Mouse (Mus musculus): ENCODE data around the gene Gm17783. TPM values are rescaled to one million over a fixed set of nuclear protein-coding genes. Genes with fewer than 3 reads are reported as not detected.
"Not testable (repeated sequence)": the region's sequence is repeated elsewhere in the genome, so short reads cannot be mapped to it uniquely, and the experiment has no call there.

The Gm17783 gene
- polyA plus RNA-seq (2015; fragmentation: Nextera tagmentation; extraction: Ambion mirVana), result not detected in 2 replicates

DNA sequence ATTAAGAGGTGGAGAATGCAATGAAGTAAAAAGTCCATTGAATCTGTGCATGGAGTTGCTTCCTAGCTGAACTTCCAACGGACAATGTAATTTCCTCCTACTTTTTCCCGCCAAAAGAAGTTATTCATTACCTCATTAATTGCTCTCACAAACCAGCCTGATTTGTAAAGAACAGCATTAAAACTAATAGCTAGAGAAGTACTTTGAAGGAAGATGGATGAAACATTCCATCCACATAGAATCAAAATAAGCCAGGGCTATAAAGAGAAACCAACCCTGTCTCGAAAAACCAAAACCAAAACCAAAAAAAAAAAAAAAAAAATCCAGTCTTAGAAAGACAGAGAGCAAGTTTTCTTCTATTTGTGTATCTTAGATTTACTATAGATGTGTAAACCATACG lies at the start of gene Gm17783:
Gene Gm17783 (minus strand): TSS at position 101 of the 400 bp plus-strand sequence.
- no peak within 1 kb of the TSS for H3K4me3 ChIP-seq (ENCODE audit: low read length)
- no peak within 1 kb of the TSS for H3K9ac ChIP-seq (ENCODE audit: low read depth, low read length)
- H3K9me3 ChIP-seq (ENCODE audit: control insufficient read depth, low read length), result no peaks in the 10 kb centered on the region
- no peaks in the 10 kb centered on the region for H3K27me3 ChIP-seq (replicated peaks; ENCODE audit: control insufficient read depth, insufficient read depth, low read length)
- H3K4me1 ChIP-seq (ENCODE audit: control insufficient read depth, insufficient read depth, low read depth, low read length), result no peaks in the 10 kb centered on the region
- no peak for ATAC-seq
- no peaks in the 10 kb centered on the region for H3K36me3 ChIP-seq (ENCODE audit: control insufficient read depth, insufficient read depth, low read length)
- WGBS, result 85% methylated on average over 4 of the region's 4 CpGs
- H3K27ac ChIP-seq (ENCODE audit: low read depth, low read length), result no peak within 1 kb of the TSS
- no peak within 1 kb of the TSS for H3K4me2 ChIP-seq (ENCODE audit: low read length)

DNA sequence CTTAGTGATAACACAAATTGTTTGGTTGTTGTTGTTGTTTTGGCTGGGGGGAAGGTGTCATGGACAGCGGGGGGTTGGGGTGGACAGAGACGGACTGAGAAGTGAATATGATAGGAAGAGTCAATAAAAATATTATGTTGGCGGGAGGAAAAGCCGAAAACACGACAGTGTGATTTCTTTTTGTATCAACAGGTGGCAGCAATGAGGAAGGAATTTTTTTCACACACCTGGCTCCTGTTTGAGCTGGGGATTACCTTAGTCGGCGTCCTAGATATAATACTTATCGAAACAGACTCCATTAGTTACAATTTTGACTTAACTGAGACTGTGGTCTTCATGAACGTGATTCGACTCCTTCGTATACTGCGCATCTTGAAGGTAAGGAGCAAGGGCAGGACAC lies 48.0 kb upstream of the Gm17783 start:
- 69% methylated on average over 12 of the region's 12 CpGs for WGBS
- Histone ChIP-seq H3K9me3 (ENCODE audit: control insufficient read depth, low read length) (no peaks in the 10 kb centered on the region), H3K27me3 (replicated peaks; ENCODE audit: control insufficient read depth, insufficient read depth, low read length) (no peaks in the 10 kb centered on the region; the same call in 1 of the 2 replicates)

DNA sequence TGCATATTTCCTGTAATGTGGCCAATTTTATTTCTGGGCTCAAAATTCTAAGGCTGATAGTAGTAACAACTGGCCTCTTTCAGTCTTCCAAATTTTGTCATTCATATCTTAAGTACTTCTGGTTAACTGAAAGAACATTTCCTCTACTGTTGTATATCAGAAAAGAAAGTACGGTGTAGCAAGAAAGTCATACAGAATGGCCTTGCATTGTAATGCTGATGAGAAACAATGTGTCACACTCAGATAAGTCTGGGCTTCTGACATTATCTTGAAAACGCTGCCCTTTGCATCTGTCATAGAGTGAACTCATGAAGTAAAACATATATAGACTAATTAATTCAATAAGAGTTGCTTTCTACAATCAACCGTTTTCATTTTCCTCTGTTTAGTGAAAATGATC lies 40.5 kb upstream of the Gm17783 start:
- ATAC-seq, result no peak
- WGBS, result 83% methylated on average over 3 of the region's 3 CpGs

More for the DNA sequence above, 48.0 kb upstream of the Gm17783 start:
- no peak overlapping the region for H3K4me2 ChIP-seq (ENCODE audit: low read length)
- no peak overlapping the region for H3K27ac ChIP-seq (ENCODE audit: low read depth, low read length)
- H3K9ac ChIP-seq (ENCODE audit: low read depth, low read length), result no peak overlapping the region
- no peak for ATAC-seq
- no peaks in the 10 kb centered on the region for H3K36me3 ChIP-seq (ENCODE audit: control insufficient read depth, insufficient read depth, low read length)
- H3K4me1 ChIP-seq (ENCODE audit: control insufficient read depth, insufficient read depth, low read depth, low read length), result no peaks in the 10 kb centered on the region
- no peak overlapping the region for H3K4me3 ChIP-seq (ENCODE audit: low read length)

DNA sequence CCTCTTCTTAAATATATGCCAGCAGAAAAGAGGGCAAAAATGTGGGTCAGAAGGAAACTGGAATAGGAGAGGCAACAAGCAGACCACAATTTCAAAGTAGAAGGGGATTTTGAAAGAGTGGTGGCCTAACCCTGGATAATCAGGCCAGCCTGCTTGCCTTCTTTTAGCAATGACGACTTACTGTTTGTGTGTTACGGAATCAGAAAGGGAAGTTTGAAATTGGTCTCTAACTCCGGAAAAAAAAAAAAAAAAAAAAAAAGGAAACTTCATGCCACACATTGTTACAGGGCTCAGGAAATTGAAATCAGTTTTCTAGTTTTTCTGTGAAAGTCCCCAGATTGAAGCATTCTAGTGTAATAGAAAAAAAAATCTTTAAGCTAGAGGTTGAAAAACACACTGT lies 29.9 kb upstream of the Gm17783 start:
- H3K4me3 ChIP-seq (ENCODE audit: low read length), result no peak overlapping the region
- H3K27ac ChIP-seq (ENCODE audit: low read depth, low read length), result no peak overlapping the region
- H3K27me3 ChIP-seq (replicated peaks; ENCODE audit: control insufficient read depth, insufficient read depth, low read length), result no peaks in the 10 kb centered on the region
- WGBS, result 65% methylated on average over 3 of the region's 3 CpGs
- no peaks in the 10 kb centered on the region for H3K9me3 ChIP-seq (ENCODE audit: control insufficient read depth, low read length)
- no peaks in the 10 kb centered on the region for H3K36me3 ChIP-seq (ENCODE audit: control insufficient read depth, insufficient read depth, low read length)
- no peak overlapping the region for H3K9ac ChIP-seq (ENCODE audit: low read depth, low read length)
- no peak overlapping the region for H3K4me2 ChIP-seq (ENCODE audit: low read length)
- no peak for ATAC-seq
- no peaks in the 10 kb centered on the region for H3K4me1 ChIP-seq (ENCODE audit: control insufficient read depth, insufficient read depth, low read depth, low read length)

More for the DNA sequence above, 40.5 kb upstream of the Gm17783 start:
- Histone ChIP-seq H3K27me3 (replicated peaks; ENCODE audit: control insufficient read depth, insufficient read depth, low read length) (no peaks in the 10 kb centered on the region), H3K4me1 (ENCODE audit: control insufficient read depth, insufficient read depth, low read depth, low read length) (no peaks in the 10 kb centered on the region), H3K9ac (ENCODE audit: low read depth, low read length) (no peak overlapping the region), H3K4me2 (ENCODE audit: low read length) (no peak overlapping the region), H3K27ac (ENCODE audit: low read depth, low read length) (no peak overlapping the region), H3K9me3 (ENCODE audit: control insufficient read depth, low read length) (no peaks in the 10 kb centered on the region), H3K4me3 (ENCODE audit: low read length) (no peak overlapping the region), H3K36me3 (ENCODE audit: control insufficient read depth, insufficient read depth, low read length) (no peaks in the 10 kb centered on the region)

DNA sequence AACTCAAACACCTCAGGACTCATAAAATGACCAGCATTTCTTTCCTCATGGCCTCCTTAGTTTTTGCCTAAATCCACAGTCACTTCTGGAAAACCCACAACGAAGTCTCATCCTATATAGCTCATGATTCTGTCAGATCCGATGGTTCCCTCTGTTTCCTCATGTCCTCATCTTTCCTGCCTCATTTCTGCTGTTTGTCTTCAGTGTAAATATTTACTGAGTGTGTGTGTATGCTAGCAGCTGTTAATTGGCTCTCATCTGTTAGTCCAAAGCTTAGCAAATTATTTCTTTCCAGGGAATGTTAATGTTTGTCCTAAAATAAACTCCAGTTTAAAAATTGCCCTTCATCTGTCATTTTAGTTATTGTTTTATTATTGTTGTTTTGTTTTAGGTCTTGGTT lies 19.7 kb upstream of the Gm17783 start:
- WGBS, result 81% methylated on average over 2 of the region's 2 CpGs
- no peak for ATAC-seq
- Histone ChIP-seq H3K27ac (ENCODE audit: low read depth, low read length) (no peak overlapping the region), H3K36me3 (ENCODE audit: control insufficient read depth, insufficient read depth, low read length) (no peaks in the 10 kb centered on the region), H3K4me1 (ENCODE audit: control insufficient read depth, insufficient read depth, low read depth, low read length) (no peaks in the 10 kb centered on the region), H3K9me3 (ENCODE audit: control insufficient read depth, low read length) (no peaks in the 10 kb centered on the region), H3K4me2 (ENCODE audit: low read length) (no peak overlapping the region), H3K4me3 (ENCODE audit: low read length) (no peak overlapping the region), H3K9ac (ENCODE audit: low read depth, low read length) (no peak overlapping the region), H3K27me3 (replicated peaks; ENCODE audit: control insufficient read depth, insufficient read depth, low read length) (no peaks in the 10 kb centered on the region)

DNA sequence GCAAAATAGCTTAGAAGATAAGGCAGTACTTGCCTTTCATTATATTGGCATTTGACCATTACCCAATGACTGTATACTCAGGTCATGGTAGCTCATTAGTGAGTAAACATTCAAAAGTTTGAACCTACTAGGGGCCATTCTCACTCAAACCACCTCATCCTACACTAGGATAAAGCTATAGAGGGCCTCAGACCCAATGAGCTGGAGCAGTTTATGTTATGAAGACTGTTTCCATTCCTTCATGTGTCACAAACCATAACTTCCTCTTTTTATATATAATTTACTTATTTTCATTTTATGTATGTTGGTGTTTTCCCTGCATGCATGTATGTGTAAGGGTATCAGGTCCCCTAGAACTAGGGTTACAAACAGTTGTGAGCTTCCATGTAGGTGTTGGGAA lies 16.1 kb upstream of the Gm17783 start:
- Histone ChIP-seq H3K27me3 (replicated peaks; ENCODE audit: control insufficient read depth, insufficient read depth, low read length) (no peaks in the 10 kb centered on the region), H3K4me3 (ENCODE audit: low read length) (no peak overlapping the region), H3K4me2 (ENCODE audit: low read length) (no peak overlapping the region), H3K9me3 (ENCODE audit: control insufficient read depth, low read length) (no peaks in the 10 kb centered on the region), H3K36me3 (ENCODE audit: control insufficient read depth, insufficient read depth, low read length) (no peaks in the 10 kb centered on the region), H3K27ac (ENCODE audit: low read depth, low read length) (no peak overlapping the region), H3K9ac (ENCODE audit: low read depth, low read length) (no peak overlapping the region), H3K4me1 (ENCODE audit: control insufficient read depth, insufficient read depth, low read depth, low read length) (no peaks in the 10 kb centered on the region)
- no peak for ATAC-seq

DNA sequence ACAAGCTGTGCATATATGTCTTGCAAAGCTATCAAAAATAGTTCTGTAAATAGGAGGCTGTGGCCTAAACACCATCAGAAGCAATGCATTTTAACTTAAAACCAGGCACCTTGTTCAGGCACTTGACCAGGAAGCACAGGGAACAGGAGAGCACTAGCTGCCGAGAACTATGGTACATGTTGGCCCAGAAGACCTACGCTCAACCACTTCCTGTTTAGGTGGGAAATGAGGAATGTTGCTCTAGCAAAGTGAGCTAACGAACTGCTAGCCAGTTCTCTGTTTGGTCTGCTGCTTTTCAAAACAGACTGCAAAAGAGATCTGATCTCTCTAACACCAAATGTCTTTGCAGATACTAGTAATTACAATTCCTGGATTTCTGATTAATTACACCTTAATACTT lies 12.5 kb upstream of the Gm17783 start:
- Histone ChIP-seq H3K4me2 (ENCODE audit: low read length) (no peak overlapping the region), H3K36me3 (ENCODE audit: control insufficient read depth, insufficient read depth, low read length) (no peaks in the 10 kb centered on the region), H3K9me3 (ENCODE audit: control insufficient read depth, low read length) (no peaks in the 10 kb centered on the region), H3K27me3 (replicated peaks; ENCODE audit: control insufficient read depth, insufficient read depth, low read length) (no peaks in the 10 kb centered on the region), H3K4me3 (ENCODE audit: low read length) (no peak overlapping the region), H3K9ac (ENCODE audit: low read depth, low read length) (no peak overlapping the region), H3K27ac (ENCODE audit: low read depth, low read length) (no peak overlapping the region), H3K4me1 (ENCODE audit: control insufficient read depth, insufficient read depth, low read depth, low read length) (no peaks in the 10 kb centered on the region)
- 91% methylated on average over 3 of the region's 3 CpGs for WGBS
- no peak for ATAC-seq

DNA sequence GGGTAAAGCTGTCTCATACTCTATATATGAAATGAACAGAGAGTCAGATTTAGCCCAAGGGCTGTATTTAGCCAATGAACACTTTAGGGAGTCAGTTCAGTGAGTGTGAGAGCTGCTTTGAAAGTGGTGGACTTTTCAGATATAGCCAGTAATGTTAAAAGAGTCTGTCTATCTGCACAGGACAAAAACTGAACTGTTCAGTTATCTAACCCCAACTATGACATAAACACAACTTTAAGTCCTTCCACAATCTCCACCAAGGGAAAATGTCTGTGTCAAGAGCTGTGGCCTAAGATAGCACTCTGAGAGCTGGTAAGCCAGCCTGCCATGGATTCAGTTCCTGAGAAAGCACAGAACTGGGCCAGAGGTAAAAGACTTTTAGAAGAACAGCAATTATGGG lies 10.3 kb upstream of the Gm17783 start:
- Histone ChIP-seq H3K9me3 (ENCODE audit: control insufficient read depth, low read length) (no peaks in the 10 kb centered on the region), H3K9ac (ENCODE audit: low read depth, low read length) (no peak overlapping the region), H3K4me2 (ENCODE audit: low read length) (no peak overlapping the region), H3K27me3 (replicated peaks; ENCODE audit: control insufficient read depth, insufficient read depth, low read length) (no peaks in the 10 kb centered on the region), H3K27ac (ENCODE audit: low read depth, low read length) (no peak overlapping the region), H3K4me3 (ENCODE audit: low read length) (no peak overlapping the region), H3K4me1 (ENCODE audit: control insufficient read depth, insufficient read depth, low read depth, low read length) (no peaks in the 10 kb centered on the region), H3K36me3 (ENCODE audit: control insufficient read depth, insufficient read depth, low read length) (no peaks in the 10 kb centered on the region)
- ATAC-seq, result no peak

DNA sequence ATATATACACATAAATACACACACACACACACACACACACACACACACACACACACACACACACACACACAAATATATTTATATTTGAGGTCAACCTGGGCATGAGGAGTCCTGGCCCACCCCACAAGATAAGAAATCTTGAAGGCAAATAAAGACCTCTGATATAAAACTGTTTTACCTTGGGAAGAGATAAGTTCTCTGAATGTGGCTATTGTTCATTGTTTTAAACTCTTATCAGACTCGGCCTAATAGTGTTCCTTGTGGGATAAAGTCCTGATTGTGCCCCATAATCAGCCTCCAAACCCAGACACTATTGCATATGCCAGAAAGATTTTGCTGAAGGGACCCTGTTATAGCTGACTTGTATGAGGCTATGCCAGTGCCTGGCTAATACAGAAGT lies 6.5 kb upstream of the Gm17783 start:
- H3K9ac ChIP-seq (ENCODE audit: low read depth, low read length); H3K27me3 ChIP-seq (replicated peaks; ENCODE audit: control insufficient read depth, insufficient read depth, low read length); H3K9me3 ChIP-seq (ENCODE audit: control insufficient read depth, low read length); H3K4me3 ChIP-seq (ENCODE audit: low read length); H3K4me1 ChIP-seq (ENCODE audit: control insufficient read depth, insufficient read depth, low read depth, low read length); H3K36me3 ChIP-seq (ENCODE audit: control insufficient read depth, insufficient read depth, low read length); H3K4me2 ChIP-seq (ENCODE audit: low read length); H3K27ac ChIP-seq (ENCODE audit: low read depth, low read length); ATAC-seq: not testable (repeated sequence)
- 75% methylated on average over 1 of the region's 1 CpGs for WGBS

DNA sequence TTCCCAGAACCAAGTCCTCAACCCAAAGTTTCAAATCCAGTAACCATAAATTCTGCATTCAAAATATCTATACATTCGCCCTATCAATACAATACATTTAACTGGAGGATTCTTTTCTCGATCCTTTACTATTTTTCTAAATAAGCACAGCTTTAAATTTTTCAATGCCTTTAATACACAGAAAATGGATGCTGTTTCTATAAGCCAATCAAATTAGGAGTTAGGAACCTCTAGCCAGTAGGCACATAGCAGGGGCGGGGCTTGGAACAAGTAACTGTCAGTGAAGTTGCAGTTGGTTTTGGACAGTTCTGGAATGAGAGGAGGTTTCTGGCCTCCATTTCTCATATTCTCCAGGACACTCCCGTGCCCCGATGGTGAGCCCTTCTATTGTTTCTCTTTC lies 3.2 kb upstream of the Gm17783 start, which contains the start of gene Slc9c1:
Gene Slc9c1 (plus strand): TSS at position 301 of the 400 bp plus-strand sequence.
- H3K9ac ChIP-seq (ENCODE audit: low read depth, low read length), result no peak within 1 kb of the TSS
- H3K4me1 ChIP-seq (ENCODE audit: control insufficient read depth, insufficient read depth, low read depth, low read length), result no peaks in the 10 kb centered on the region
- H3K27me3 ChIP-seq (replicated peaks; ENCODE audit: control insufficient read depth, insufficient read depth, low read length), result no peaks in the 10 kb centered on the region
- H3K36me3 ChIP-seq (ENCODE audit: control insufficient read depth, insufficient read depth, low read length), result no peaks in the 10 kb centered on the region
- no peak within 1 kb of the TSS for H3K4me2 ChIP-seq (ENCODE audit: low read length)
- ATAC-seq, result no peak
- H3K27ac ChIP-seq (ENCODE audit: low read depth, low read length), result no peak within 1 kb of the TSS
- no peaks in the 10 kb centered on the region for H3K9me3 ChIP-seq (ENCODE audit: control insufficient read depth, low read length)
- 96% methylated on average over 5 of the region's 5 CpGs for WGBS
- H3K4me3 ChIP-seq (ENCODE audit: low read length), result no peak within 1 kb of the TSS
